Mouse (Mus musculus) right cerebral cortex, postnatal 36 days (tissue): Measurements from ENCODE around the gene Ggct.

Source experiments
- DNase-seq, 2 experiments: peaks; one replicate each; pipeline ENCODE4 v3.0.0; 2022; ENCODE audit warnings: low spot score in 2 of 2, mixed read lengths in 1 of 2

The Ggct gene

DNA sequence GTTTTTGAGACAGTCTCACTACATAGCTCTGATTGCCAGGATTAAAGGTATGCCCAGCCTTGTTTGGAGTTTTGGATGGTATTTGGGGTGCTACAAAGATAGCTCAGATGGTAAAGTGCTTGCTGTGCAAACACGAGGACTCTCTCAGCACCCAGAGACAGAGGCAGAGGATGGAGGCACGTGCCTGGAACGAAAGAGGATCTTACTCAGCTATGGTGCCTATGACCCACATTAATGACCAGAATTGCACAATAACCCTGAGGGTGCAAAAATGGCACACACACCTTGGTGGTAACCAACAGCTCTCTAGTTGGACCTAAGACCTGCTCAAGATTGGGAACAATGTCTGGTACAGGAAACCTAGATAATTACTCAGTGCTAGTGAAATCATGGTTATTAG is 40.2 kb downstream of the Ggct start:
- no peak for DNase-seq

DNA sequence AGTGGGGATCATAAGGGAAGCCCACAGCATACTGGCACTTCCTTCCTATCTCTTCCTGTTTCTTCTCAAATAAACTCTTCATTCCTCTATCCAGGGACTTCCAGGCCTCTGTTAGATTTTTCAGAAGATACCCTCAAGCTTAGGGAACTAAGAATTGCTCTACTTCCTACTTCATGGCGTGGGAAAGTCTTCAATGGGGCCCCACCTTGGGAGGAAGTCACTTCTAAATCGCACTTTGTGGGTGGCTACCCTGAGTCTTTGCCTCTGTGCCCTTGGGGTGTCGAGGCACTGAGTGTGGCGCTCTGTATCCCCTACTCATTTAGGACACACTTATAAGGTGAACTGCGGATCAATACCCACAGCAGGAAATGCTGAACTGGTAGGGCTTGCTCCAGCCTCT is 44.1 kb downstream of the Ggct start:
- DNase-seq = no peak

DNA sequence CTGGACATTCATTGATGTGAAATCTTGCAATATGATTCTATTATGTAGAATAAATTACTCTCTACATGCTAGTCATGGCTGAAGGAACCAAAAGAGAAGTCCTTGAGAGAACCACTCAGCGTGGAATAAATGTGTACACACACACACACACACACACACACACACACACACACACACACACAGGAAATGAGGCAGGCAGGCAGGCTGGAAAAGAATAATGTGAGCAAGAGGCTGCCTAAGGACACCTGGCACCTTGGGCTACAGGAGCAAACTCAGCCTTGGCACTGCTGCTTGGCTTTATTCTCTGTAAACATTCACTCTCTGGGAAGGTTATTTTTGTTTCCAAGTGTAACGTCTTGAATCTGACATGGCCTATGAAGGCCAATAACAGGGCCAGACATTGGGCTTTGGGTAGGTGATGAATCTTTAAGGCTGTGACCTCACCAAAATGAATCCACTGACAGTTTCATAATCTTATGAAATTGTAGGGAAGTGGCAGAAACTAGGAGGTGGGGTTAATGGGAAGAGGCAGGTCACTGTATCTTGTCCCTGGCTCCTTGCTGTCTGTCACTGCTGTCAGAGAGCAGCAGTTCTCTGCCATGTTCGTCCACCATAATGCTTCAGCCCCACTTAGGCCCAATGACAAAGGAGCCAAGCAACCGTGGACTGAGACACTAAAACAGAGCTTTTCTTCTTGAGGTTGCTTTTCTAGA is 46.4 kb downstream of the Ggct start:
- DNase-seq = no peak

DNA sequence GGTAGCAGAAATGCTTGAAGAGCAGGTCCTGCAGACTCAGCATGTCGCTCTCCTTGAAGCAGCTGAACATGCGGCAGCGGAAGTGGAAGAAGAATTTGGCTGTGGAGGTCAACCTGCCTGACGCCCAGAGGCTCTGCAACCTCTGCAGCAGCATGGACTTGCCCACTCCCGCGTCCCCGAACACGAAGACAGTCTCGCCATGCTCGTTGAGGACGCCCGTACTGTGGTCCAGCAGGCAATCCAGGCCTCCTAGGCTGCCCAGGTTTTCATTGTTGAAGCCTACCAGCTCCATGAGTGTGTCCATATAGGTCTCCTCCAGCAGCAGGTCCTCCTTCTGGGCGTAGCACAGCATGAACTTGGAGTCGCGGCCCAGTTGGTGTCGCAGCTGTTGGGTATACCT is 48.2 kb downstream of the Ggct start:
- DNase-seq = no peak

DNA sequence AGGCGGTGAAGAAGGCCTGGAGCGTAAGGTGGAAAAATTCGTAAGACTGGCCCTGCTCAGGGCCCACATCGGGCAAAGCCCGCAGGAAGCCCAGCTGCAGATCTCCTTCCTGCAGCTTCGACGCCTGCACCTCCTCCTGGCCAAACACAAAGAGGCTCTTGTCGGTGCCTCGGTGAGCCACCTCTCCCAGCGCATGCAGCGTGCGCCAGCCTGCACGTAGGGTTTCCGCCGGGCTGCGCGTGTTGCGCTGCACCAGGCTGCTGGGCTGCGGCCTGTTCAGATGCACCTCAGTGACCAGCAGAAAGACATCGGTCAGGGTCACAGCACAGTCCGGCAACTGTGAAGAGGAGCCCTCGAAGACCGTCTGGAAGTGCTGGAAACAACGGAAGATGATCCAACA is 49.0 kb downstream of the Ggct start:
- no peak for DNase-seq

DNA sequence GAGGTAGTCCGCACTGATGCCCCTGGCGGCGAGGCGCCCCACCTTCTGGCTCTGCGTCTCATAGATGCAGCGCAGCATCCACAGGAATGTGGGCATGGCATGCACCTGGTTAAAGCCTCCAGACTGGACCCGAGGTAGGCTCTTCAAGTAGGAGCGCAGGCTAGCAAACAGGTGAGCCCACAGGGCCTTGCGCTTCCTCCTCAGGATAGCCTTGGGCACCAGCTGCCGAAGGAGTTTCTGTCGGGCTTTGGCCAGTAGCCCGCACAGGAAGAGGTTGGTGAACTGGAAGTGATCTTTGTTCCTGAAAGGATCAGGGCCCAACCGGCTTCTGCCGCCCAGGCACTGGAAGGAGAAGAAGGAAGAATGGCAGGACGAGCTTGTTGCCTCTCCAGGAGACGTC is 49.5 kb downstream of the Ggct start:
- DNase-seq = no peak

DNA sequence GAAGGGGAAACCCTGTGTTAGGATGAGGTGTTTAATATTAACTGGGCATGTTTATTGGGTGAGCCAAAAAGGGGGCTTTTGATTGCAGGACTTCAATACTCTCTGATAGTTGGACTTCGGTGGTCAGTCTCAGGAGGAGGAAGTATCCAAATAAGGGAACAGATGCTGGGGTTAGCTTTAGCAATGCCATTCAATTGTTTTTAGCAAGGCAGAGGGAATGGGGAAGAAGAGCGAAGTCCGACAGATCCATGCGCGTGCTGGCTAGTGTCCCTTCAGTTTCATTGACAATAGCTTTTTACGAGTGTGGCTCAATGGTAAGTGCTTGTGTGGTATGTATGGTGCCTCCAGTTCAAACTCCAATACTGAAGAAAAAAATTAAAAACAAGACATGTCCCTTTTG is 51.6 kb downstream of the Ggct start:
- no peak for DNase-seq

DNA sequence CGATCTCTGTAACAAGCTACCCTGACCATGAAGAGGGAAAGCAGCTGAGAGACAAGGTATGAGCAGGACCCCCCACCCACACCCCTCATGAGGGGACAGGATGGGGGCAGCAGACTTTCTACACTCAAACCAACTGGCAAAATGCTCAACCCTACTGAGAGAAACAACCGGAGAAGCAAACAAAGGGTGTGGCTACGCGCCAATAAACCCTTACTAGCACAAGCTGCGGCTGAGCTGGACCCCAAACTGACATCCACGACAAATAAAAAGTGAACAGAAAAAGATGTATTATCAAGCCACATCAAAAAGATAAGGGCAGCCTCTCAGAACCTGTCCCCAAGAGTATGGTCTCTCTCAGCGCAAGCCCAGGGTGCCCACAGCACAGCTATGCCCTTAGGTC is 52.6 kb downstream of the Ggct start:
- no peak for DNase-seq

DNA sequence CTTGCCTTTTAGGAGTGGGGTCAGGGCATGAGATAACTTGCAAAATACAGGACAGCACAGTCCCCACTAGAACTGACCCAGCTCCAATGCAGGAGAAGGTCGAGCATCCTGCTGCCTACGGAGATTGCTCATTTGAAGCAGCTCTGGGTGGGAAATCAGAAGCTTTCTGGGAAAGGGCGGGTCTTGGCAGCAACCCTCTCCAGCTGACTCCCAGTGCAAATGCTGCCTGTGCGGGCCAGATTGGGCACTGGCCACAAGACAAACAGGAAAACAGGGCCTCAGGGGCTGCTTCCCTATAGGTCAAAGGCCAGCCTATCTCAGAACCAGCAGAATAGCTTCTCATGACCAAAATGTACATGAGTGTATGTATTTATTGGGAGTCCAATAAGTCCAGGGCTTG is 53.1 kb downstream of the Ggct start:
- DNase-seq = no peak

DNA sequence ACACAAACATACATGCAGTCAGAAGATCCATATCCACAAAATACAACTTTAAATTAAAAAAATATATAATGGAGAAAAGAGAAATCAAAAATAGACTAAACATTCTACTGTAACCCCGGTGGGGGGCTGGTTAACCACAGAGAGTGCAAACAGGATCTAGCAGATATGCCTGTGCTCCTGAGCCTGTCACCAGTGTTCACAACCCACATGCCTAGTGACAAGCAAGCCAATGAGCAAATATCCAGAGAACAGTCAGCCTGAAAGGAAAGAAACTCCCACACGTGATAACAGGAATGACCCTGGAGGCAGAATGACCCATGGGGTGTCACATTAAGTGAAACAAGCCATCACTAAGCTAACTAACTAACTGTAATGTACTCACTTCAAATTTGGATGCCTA is 56.3 kb downstream of the Ggct start:
- no peak for DNase-seq

DNA sequence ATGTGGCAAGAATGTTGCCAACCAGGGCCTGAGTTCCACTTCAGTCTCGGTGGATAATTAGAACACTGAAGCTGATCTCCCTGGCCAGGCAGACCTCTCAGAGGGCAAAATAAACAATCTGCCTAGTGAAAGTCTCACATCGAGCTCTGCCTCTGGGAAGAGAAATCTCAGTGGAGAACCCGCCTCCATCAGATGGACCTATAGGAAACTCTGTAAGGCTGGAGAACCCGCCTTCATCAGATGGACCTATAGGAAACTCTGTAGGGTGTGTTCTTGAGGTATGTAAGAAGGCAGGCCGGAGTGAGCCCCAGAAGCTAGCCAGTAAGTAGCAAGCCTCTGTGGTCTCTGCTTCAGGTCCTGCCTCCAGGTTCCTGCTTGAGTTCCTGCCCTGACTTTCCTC is 57.8 kb downstream of the Ggct start:
- DNase-seq = no peak

DNA sequence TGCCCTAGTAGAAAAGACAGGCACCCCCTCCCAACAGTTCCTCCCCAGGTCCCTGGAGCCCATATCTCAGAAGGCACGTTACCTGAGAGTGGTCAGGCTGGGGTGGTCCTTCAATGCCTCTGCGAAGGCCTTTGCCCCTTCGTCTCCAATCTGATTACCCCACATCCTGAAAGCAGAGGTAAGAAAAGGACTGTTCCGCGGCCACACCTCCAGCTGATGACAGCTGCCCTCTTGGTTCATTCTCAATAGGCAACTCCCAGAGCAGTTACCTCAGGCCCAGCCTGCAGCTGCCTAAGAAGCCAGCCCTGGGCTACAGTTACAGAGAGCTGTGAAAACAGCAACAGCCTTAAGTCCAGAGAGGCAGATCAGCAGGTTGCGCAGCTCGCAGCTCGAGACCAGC is 58.4 kb downstream of the Ggct start:
- no peak for DNase-seq

DNA sequence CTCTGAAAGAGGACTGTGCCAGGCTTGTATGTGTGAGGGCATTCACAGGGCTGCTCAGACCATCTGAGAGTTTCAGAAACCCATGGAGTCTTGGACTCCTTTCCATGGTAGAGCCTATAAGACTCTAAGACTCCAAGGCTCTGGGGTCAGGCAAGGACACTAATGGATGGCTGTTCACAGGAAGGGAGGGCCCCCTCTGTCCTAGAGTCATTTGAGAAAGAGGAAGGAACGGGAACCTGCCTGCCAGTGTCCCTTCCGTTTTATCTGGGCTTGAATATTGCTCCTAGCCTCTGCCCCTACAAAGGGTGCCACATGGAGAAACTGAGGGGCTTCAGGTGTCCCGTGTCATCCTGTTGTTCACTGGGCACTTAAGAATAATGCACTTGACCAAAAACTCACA is 58.9 kb downstream of the Ggct start:
- DNase-seq = no peak

DNA sequence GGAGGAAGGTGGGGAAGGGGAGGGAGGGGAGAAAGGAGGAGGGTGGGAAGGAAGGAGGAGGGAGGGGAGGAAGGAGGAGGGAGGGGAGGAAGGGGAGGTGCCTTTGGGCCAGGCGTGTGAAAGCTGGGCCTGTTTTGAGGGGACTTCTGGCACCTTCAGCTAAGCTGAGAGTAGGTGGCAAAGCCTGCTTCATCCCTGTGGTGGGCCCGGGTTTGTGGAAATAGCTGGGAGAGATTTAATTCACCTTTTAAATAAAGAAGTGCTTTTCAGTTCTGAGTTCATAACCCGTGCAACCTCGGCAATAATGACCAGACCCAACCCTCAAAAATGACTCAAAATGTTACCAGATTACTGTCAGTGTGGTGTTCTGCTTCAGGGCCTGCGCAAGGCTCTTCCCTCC is 59.5 kb downstream of the Ggct start:
- DNase-seq = no peak
